Mouse (Mus musculus) neural tube, embryonic 12.5 days (tissue): Measurements from ENCODE around the gene Nobox. TPM values are rescaled to one million over a fixed set of nuclear protein-coding genes. Genes with fewer than 3 reads are reported as not detected.

Source experiments
- ATAC-seq: fragments of 200-750 bp; cut with Nextera tagmentation; 2 replicates; pipeline ENCODE4 v1.8.0; 2017; ENCODE audit warnings: low read depth, mild to moderate bottlenecking, moderate TSS enrichment, moderate library complexity; ENCODE audit not compliant: low FRiP score
- H3K27ac ChIP-seq: fragments of 300-500 bp; sonication (generic); 2 replicates; pipeline ENCODE4 v1.5.1; 2016
- H3K27me3 ChIP-seq: fragments of 300-500 bp; sonication (generic); replicated peaks from 2 replicates; pipeline ENCODE4 v1.6.1; 2016; ENCODE audit warnings: mild to moderate bottlenecking
- H3K36me3 ChIP-seq: fragments of 300-500 bp; sonication (generic); 2 replicates; pipeline ENCODE4 v1.6.1; 2016; ENCODE audit warnings: mild to moderate bottlenecking
- H3K4me1 ChIP-seq: fragments of 300-500 bp; sonication (generic); 2 replicates; pipeline ENCODE4 v1.6.1; 2016
- H3K4me2 ChIP-seq: fragments of 300-500 bp; sonication (generic); replicated peaks from 2 replicates; pipeline ENCODE4 v1.6.1; 2016; ENCODE audit warnings: mild to moderate bottlenecking
- H3K4me3 ChIP-seq: fragments of 300-500 bp; sonication (generic); 2 replicates; pipeline ENCODE4 v1.5.1; 2016
- H3K9ac ChIP-seq: fragments of 300-500 bp; sonication (generic); 2 replicates; pipeline ENCODE4 v1.6.1; 2016; ENCODE audit warnings: mild to moderate bottlenecking
- H3K9me3 ChIP-seq: fragments of 300-500 bp; sonication (generic); 2 replicates; pipeline ENCODE4 v1.6.1; 2016; ENCODE audit warnings: mild to moderate bottlenecking
- WGBS: fragments of 180-500 bp; shearing (Covaris S2); methylation state at CpG from one replicate; pipeline ENCODE4 v1.1.7; 2016; 5-methylcytosine and 5-hydroxymethylcytosine counted together
- polyA plus RNA-seq: library from polyadenylated mRNA; unstranded; fragments of >200 nt; fragmentation: Nextera tagmentation; extraction: Ambion mirVana; gene quantifications from 2 replicates; pipeline ENCODE4 v1.2.1, GENCODE M21; 2016

The Nobox gene
- polyA plus RNA-seq: not detected in 2 replicates

DNA sequence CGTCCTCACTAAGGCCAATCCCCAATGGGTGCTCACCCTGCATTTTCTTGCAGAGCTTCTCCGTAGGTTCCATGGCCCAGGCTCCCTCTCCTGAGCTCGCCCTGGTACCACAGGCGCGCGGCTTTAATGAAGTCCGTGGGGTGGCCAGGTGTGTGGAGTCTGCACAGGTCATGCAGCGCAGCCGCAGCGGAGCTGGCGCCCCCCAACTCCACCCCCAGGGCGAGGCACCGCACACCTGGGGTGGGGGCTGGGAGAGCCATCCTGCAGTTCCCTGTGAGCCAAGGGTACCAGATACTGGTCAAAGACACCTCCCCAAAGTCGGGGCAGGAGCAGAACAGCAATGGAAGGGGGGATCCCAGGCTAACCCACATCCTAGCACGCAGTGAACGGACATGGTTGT, at the start of gene Nobox:
Nobox (minus strand) TSS at position 101 of the 400 bp plus-strand sequence.
- no peak for ATAC-seq
- Histone ChIP-seq H3K27ac (no peak within 1 kb of the TSS), H3K27me3 (no peaks in the 10 kb centered on the region), H3K9me3 (no peaks in the 10 kb centered on the region), H3K4me1 (no peaks in the 10 kb centered on the region), H3K4me3 (no peak within 1 kb of the TSS), H3K4me2 (no peak within 1 kb of the TSS), H3K9ac (no peak within 1 kb of the TSS), H3K36me3 (no peaks in the 10 kb centered on the region)
- WGBS: 72% methylated on average over 16 of the region's 16 CpGs

DNA sequence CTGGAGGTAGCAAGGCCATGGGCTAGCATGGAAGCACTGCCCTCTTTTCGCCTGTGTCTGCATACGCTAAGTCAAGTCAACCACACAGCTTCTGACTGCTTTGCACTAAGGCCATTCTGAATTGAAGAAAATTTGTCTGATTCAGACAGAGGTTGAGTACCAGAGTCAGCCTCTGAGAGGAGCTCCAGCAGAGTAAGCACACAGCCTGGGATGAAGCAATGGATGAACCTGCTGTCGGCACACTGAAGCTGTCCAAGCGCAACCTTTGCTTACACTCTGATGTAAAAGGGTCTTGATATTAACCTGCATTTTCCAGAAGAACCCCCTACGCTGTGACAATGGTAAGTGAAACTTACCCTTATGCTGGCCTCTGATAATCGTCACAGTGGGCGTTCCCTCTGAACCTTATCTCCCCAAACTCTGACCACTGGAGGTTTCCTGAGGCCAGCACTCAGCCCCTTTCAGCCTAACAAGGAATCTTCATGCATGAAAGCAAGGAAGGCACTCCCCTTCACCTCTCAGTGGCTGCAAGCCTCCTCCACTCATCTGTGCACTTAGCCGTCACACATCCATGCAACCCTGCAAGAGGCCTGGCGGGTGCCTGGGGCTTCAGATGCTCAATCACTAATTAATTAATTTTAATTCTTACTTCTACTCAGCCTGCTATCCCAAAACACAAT, 45.3 kb upstream of the Nobox start:
- ATAC-seq: peak; percentile 29; the same call in 1 of the 2 replicates
- Histone ChIP-seq H3K4me3 (no peak overlapping the region), H3K27me3 (no peaks in the 10 kb centered on the region), H3K9me3 (no peaks in the 10 kb centered on the region), H3K36me3 (no peaks in the 10 kb centered on the region), H3K4me1 (no peaks in the 10 kb centered on the region), H3K4me2 (no peak overlapping the region), H3K9ac (no peak overlapping the region), H3K27ac (no peak overlapping the region)
- WGBS: 85% methylated on average over 9 of the region's 9 CpGs

DNA sequence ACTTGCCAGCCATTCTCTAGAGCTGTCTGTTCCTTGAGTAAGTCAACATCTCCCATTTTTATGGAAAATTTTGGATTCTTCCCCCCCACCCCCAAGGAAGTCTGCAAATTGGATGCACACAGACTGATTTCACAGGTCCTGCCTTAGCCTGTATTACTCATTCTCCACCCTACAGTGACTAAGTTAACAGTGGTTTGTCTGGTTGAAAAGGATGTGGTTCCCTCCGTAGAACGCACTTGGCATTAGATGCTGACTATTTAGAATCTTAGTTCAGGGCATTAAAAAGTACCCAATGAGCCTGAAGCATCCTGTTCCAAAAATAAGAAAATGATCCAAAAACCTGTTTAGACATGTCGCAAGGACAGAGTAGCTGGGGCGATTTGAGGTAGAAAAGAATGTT, 44.1 kb upstream of the Nobox start:
- Histone ChIP-seq H3K4me2 (no peak overlapping the region), H3K27me3 (no peaks in the 10 kb centered on the region), H3K4me3 (no peak overlapping the region), H3K4me1 (no peaks in the 10 kb centered on the region), H3K36me3 (no peaks in the 10 kb centered on the region), H3K9ac (no peak overlapping the region), H3K27ac (no peak overlapping the region), H3K9me3 (no peaks in the 10 kb centered on the region)
- no peak for ATAC-seq
- WGBS: 95% methylated on average over 4 of the region's 4 CpGs

DNA sequence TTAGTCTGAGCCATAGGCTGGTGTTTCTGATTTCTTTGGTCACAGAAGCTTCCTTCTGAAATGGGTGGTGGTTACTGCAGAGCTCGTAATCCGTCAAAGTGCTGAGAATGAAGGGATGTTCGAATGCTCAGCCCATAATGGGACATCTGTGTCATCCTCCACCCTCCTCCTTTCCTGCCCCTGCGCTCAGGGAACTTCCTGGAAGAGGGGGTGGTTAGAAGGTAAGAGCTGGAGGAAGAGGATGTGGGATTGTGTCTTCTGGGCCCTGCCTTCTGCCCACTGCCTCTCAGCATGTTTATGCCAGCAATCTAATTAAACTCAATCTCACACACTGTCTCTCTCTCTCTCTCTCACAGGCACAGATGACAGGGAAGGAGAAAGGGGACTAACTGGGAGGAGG, 39.7 kb upstream of the Nobox start:
- H3K4me3 ChIP-seq: no peak overlapping the region
- 59% methylated on average over 4 of the region's 4 CpGs for WGBS

DNA sequence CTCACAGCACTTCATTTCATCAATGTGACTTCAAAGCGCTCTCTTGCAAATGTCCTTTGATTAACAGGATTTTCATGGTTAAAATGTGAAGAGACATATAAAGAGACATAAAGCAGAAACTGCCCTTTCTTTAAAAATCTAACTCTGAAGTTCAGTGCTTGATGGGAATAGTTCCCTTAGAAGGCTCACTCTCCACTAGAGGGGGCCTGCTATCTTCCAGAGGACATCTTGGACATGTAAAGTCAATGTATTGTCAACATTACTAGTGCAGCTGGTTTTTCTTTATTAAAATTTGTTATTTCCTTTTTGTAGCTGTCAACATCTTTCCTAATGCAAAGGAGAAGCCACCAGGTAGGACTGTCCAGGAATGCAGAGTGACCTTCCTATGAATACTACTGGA, 38.3 kb upstream of the Nobox start:
- no peak overlapping the region for H3K9ac ChIP-seq
- H3K36me3 ChIP-seq: no peaks in the 10 kb centered on the region
- WGBS: 96% methylated on average over 1 of the region's 1 CpGs
- no peak overlapping the region for H3K27ac ChIP-seq
- H3K4me1 ChIP-seq: no peaks in the 10 kb centered on the region
- H3K4me2 ChIP-seq: no peak overlapping the region
- no peaks in the 10 kb centered on the region for H3K27me3 ChIP-seq
- ATAC-seq: no peak
- H3K4me3 ChIP-seq: no peak overlapping the region
- H3K9me3 ChIP-seq: no peaks in the 10 kb centered on the region

More for the DNA sequence above, 39.7 kb upstream of the Nobox start:
- no peak overlapping the region for H3K4me2 ChIP-seq
- H3K27ac ChIP-seq: no peak overlapping the region
- H3K9me3 ChIP-seq: no peaks in the 10 kb centered on the region
- no peaks in the 10 kb centered on the region for H3K27me3 ChIP-seq
- no peaks in the 10 kb centered on the region for H3K4me1 ChIP-seq
- no peak for ATAC-seq
- H3K36me3 ChIP-seq: no peaks in the 10 kb centered on the region
- no peak overlapping the region for H3K9ac ChIP-seq

DNA sequence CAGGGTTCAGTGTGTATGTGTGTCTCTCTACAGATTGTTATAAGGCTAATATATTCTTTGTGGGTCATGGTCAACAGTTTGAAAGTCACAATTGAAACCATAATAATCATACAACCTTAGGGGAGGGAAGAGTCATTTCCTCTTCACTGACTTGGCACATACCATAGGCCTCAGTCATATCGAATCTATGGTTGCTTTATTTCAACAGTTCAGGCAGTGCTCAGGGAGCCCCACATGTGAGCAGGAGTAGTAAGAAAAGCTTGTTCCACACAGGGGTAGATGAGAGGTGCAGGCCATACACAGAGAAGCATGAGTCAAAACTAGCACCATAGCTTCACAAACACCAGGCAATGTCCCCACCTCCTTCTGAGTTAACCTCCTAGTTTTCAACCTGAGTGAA, 33.7 kb upstream of the Nobox start:
- H3K27me3 ChIP-seq: no peaks in the 10 kb centered on the region
- no peaks in the 10 kb centered on the region for H3K4me1 ChIP-seq
- ATAC-seq: no peak
- no peaks in the 10 kb centered on the region for H3K36me3 ChIP-seq
- no peak overlapping the region for H3K4me3 ChIP-seq
- 74% methylated on average over 1 of the region's 1 CpGs for WGBS
- H3K9me3 ChIP-seq: no peaks in the 10 kb centered on the region
- no peak overlapping the region for H3K4me2 ChIP-seq
- H3K27ac ChIP-seq: no peak overlapping the region
- no peak overlapping the region for H3K9ac ChIP-seq

DNA sequence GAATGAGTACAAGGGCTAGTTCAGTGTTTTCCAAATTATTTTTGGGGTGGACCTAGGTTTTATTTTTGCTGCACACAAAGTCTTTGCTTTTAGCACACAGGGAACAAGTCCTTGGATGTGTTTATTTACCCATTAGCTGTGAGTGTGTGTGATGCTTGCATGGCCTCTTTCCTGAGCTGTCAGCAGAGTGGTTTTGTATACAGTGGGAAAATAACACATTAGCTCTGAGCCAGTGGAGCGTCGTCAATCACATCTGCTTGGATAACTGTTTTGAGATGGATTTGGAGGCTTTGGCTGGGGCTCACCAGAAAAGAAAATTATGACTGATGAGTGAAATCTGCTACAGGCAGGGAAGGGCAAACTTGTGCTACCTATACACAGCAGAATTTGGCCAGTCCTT, 33.0 kb upstream of the Nobox start:
- ATAC-seq: no peak

DNA sequence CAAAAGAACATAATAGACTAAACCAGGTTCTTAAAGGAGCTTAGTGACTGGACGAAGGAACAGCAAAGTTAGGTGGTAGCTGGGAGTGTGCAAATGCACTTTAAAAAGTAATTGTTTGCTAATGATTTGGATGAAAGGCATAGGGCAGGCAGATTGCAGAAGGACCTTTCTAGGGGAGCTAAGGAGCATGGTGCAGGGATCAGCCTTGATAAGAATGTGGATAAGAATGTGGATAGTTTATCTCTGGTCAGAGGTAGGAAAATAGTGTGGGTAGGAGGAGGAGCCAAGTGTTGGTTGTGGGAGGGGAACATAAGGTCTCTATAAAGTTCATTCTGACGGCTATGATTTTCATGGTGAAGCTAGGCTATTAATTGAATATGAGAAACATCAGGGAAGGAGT, 29.4 kb upstream of the Nobox start:
- Histone ChIP-seq H3K4me3 (no peak overlapping the region), H3K4me2 (no peak overlapping the region), H3K4me1 (no peaks in the 10 kb centered on the region), H3K36me3 (no peaks in the 10 kb centered on the region), H3K27ac (no peak overlapping the region), H3K27me3 (no peaks in the 10 kb centered on the region), H3K9me3 (no peaks in the 10 kb centered on the region), H3K9ac (no peak overlapping the region)
- ATAC-seq: no peak
- WGBS: 79% methylated on average over 2 of the region's 2 CpGs

More for the DNA sequence above, 33.0 kb upstream of the Nobox start:
- H3K9ac ChIP-seq: no peak overlapping the region
- WGBS: 78% methylated on average over 2 of the region's 2 CpGs
- H3K36me3 ChIP-seq: no peaks in the 10 kb centered on the region
- H3K9me3 ChIP-seq: no peaks in the 10 kb centered on the region
- no peaks in the 10 kb centered on the region for H3K27me3 ChIP-seq
- no peak overlapping the region for H3K4me3 ChIP-seq
- no peaks in the 10 kb centered on the region for H3K4me1 ChIP-seq
- no peak overlapping the region for H3K4me2 ChIP-seq
- H3K27ac ChIP-seq: no peak overlapping the region

DNA sequence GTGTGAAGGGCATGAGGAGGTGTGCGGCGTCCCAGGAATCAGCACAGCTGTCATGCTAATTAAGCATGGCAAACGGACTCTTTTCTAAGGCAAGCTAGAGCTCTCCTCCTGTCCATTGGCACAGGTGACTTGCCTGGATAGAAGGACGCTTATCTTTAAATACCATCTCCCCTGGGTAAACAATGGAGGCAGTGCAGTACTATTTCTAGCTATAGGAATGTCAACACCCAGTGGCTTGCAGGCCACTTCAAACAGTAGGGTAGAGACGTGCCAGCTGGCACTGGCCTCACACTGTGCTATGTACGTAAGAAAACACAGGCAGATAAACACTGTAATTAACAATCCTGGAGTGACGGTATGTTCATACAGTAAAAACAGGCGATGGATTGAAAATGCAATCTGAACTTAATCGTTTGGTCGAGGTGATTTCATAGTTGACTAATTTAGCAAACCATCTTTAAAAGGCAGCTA, 28.2 kb upstream of the Nobox start:
- no peaks in the 10 kb centered on the region for H3K9me3 ChIP-seq
- H3K9ac ChIP-seq: no peak overlapping the region
- no peaks in the 10 kb centered on the region for H3K36me3 ChIP-seq
- no peak overlapping the region for H3K4me2 ChIP-seq
- no peak overlapping the region for H3K4me3 ChIP-seq
- WGBS: 59% methylated on average over 10 of the region's 10 CpGs
- no peaks in the 10 kb centered on the region for H3K4me1 ChIP-seq
- no peak overlapping the region for H3K27ac ChIP-seq
- H3K27me3 ChIP-seq: no peaks in the 10 kb centered on the region
- 0 out of 2 replicates have a peak, but pooled peaks have one; percentile 43 for ATAC-seq

DNA sequence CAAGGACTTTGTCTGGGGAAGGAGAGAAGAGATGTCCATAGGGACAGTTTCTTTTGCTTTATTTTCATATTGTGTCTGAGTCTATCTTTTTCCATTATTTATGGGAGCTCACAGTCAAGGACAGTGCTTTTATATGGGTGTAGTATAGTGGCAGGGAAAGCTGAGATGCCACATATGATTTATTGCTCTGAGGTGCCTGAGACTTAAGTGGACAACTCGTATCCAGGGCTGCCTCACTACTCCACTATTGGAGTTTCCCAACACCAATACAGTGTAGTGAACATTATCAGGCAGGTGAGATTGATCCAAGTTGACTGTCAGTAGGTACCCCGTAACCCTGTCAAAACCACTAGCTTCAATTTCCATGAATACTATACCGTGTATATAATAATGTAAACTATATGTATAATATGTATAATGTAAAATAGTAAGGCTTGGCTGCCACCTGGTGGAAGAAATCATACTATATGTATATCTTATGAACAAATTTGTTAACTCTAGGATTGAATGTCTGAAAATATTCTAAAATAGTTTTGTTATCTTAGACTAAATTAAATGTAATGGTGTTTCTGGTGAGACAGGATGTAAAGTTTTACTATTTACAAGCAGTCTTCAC, 26.4 kb upstream of the Nobox start:
- Histone ChIP-seq H3K36me3 (no peaks in the 10 kb centered on the region), H3K4me1 (no peaks in the 10 kb centered on the region), H3K4me2 (no peak overlapping the region), H3K27ac (no peak overlapping the region), H3K9ac (no peak overlapping the region), H3K27me3 (no peaks in the 10 kb centered on the region), H3K9me3 (no peaks in the 10 kb centered on the region), H3K4me3 (no peak overlapping the region)
- 75% methylated on average over 3 of the region's 3 CpGs for WGBS
- ATAC-seq: no peak

DNA sequence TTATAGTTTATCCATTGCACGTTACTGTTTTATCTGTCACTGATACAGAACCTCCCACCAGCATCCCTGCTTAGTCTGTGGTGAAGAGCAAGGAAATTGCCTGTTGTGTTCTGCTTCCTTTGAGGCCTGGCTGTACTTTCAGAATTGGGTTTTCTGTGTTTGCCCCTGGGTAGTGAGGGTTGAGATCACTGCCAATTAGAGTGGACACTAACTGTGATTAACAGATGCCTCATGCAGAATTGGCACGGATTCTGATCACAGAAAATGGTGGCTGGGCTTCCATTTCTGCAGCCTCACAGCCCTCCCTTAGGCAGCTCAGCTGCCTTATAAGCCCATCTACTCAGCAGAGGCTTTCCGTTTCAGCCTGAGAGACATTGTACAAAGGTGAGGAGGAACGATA, 24.1 kb upstream of the Nobox start:
- Histone ChIP-seq H3K4me3 (no peak overlapping the region), H3K36me3 (no peaks in the 10 kb centered on the region), H3K27me3 (no peaks in the 10 kb centered on the region), H3K27ac (no peak overlapping the region), H3K9me3 (no peaks in the 10 kb centered on the region), H3K9ac (no peak overlapping the region), H3K4me2 (no peak overlapping the region), H3K4me1 (no peaks in the 10 kb centered on the region)
- WGBS: 82% methylated on average over 4 of the region's 4 CpGs
- no peak for ATAC-seq

DNA sequence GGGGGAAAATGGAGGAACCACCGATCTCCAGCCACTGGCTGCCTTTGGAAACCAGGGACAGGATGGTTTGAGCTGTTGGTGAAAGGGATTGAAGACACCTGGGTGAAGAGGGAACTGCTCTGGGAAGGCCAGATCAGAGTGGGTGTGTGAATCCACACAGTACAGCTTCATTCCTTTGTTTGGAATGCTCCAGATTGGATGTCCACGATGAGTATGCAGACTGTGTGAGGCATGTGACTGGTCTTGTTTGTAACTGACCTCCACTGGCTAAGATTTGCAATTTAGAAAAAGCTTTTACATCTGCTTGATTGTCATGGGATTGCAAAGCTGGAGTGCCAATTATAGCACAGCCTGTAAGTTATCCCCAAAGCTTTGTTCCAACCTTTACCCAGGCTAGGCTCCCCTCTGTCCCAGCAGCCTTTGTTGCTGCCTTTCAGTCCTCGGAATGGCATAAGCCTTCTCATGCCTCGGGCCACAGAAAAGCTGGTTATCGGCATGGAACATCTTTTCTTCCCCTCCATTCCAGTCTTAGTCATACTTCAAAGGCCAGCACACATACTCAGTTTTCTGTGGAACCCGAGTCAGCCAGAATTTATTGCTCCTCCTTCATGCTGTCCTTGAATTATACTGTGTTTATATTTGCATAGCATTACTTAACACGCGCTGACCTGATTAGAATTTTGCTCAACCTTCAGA, 3.8 kb upstream of the Nobox start:
- Histone ChIP-seq H3K36me3 (no peaks in the 10 kb centered on the region), H3K4me3 (no peak overlapping the region), H3K9ac (no peak overlapping the region), H3K27ac (no peak overlapping the region), H3K4me2 (no peak overlapping the region), H3K27me3 (no peaks in the 10 kb centered on the region), H3K4me1 (no peaks in the 10 kb centered on the region), H3K9me3 (no peaks in the 10 kb centered on the region)
- 58% methylated on average over 8 of the region's 8 CpGs for WGBS
- peak; percentile 52; the same call in 1 of the 2 replicates for ATAC-seq
